Mouse (Mus musculus) retina, embryonic 14.5 days (tissue): ENCODE measurements at regions not wholly inside any gene's neighbourhood (a gene's known extent, or its start where the extent isn't known, plus 50 kb on each side); places are given as distances from the start of the nearest gene placed in this dataset.

Experiments
- DNase-seq: peaks from one replicate; pipeline ENCODE4 v3.0.0-alpha.2; 2015; ENCODE audit warnings: low spot score

DNA sequence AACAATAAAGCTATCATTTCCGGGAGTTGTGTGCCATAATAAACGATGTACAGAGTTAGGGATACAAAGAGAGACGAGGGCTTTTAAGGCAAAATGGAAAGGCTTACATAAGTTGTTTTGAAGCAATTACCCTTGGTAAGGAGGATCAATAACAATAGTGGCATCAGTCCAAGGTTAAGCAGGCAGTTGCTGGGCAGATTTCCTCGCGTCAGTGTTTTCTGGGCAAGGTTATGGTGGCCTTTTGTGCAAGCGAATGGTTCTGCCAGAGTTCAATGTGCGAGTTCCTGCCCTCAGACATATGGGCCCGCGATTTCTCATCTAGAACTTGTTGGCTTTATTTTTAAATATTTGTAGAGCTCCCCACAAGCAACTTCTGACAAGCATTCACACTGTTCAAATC is 597.7 kb downstream of the Gm19410 start:
- DNase-seq = no peak

DNA sequence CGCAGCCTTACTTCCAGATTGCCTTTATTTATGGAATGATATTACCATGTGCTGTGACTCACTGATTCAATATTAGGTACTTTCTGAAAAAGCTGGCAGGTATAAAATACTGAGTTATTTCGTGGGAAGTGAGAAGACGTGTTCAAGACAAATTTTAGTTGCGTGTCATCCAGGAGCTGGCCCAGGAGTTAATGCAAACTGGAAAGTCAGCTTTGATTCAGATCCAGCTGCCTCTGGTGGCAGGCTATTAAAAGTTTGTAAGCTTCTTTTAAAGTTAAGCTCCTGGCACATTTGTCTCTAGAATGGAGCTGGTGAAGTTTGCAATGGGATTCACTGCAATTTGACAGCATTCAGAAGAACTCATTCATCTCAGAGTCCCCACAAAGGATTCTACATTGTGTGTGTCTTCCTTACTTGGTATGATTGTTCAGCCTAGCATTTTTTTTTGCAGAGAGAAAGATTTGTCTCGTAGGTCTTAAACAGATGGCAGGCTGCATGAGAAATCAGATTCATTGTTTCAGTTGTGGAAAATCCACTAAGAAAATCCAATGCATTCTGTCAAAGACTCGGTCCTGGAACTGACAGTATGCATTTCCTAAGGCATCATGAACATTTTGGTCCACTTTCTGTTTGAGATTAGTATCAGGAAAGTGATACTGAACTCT is 599.1 kb downstream of the Gm19410 start:
- no peak for DNase-seq

DNA sequence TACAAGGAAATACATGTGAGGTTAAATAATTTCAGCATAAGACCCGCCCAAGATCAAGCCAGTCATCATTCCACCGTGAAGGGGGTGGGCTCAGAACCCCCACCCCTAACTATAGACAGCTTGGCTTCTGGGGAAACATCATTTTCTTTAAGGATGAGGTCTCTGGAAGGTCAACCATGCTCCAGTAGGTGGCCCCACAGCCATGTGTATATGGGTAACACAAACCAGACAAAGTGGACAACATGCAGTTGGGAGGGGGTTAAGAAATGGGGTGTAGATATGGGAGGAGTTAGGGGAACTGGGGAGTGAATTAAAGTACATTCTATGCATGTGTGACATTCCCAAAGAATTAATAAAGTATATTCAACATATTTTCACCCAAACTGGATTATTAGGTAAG is 600.4 kb downstream of the Gm19410 start:
- DNase-seq = no peak

DNA sequence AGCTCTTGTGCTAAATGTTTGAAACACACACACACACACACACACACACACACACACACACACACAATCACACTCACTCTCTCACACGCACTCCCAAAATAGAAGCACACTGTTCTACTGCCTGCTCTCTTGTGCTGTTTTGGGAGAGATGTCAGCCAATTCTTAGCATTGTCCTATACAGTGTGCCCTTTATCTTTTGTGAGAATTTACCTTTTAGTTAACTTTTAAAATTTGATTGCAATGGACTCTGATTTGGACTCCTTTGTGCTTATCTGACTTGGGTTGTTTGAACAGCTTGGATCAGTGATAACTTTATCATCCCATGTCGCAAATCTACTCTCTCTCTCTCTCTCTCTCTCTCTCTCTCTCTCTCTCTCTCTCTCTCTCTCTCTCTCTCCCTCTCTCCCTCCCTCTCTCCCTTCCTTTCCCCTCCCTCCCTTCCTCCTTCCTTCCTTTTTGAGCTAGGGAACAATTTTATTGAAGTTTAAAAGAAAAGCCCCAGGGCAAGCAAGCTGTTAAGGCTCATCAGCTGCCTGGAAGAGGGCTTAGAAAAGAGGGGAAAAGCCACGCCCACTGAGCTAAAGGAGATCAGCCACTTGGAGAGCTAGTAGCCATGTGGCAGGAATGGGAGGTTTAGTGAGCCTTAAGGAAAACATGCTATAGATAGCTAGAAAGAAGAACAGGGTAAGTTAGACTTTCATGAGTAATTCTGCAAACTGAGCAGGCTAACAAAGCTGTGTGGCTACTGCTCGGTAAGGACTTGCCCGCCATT is 611.2 kb downstream of the Gm19410 start:
- DNase-seq = no peak

DNA sequence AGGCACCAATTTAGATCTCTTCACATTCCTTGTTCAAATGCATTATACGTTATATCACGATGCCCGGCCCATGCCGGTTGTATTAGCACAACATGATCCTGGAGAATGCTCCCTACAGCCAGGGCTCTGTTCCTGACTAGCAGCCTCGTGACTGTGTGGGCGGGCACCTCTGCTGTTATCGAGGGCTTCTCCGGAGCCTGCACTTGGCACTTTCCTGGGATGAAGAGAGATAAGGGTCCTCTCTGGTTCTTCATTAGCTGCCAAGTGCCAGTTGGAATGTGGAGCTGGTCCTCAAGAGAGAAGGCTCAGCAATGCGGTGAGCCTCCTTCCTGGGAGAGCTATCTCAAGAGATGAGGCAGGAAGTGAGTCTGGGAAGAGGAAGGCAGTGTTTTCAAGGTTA is 598.9 kb upstream of the AI429214 start:
- no peak for DNase-seq

DNA sequence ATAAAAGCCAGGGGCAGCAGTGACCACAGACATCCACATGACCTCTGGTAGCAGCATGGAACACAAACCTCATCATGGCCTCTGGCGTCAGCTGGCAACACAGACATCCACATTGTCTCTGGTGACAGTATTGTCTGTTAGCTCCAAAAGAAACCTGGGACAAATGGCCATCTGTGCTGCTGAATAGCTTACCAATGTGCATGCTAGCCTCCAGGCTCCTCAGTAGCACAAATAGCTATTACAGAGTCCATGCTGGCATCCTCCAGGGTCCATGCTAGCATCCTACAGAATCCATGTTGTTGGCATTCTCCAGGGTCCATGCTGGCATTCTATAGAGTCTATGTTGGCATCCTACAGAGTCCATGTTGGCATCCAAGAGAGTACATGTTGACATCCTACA is 596.9 kb upstream of the AI429214 start:
- DNase-seq = no peak

DNA sequence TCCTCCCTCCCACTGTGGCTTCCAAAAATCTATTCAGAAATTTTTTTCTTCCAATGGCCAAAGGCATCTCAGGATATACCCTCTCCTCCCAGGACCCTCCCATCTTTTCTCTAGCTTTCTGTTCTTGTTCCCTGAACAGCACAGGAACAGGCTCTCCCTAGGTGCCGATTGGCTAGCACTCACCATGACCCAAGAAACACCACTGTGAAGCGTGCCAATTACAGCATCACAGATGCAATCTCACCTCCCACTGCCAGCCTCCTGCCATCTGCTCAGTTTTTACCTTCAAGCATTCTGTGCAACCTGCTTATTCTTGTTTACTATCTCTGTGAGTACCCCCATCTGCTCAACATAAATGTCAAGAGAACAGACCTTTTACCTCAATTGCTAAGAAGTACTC is 586.7 kb upstream of the AI429214 start:
- DNase-seq = no peak
